Mouse (Mus musculus) gastrocnemius, adult 18-20 months (tissue): ENCODE data around the gene Ldb2. TPM values are rescaled to one million over a fixed set of nuclear protein-coding genes. Genes with fewer than 3 reads are reported as not detected.
A peak's percentile ranks its signal among the peaks of the same experiment; 100 is the strongest.

Experiments
- DNase-seq: peaks from one replicate; pipeline ENCODE4 v3.0.0; 2021; ENCODE audit warnings: low spot score
- total RNA-seq, 2 experiments: library from RNA; stranded (reverse); gene quantifications; 2 replicates each; pipeline ENCODE4 v1.2.3; 2021

Gene Ldb2
- total RNA-seq, 2 experiments from 2014 or later, result 2.9 to 3.5 TPM

DNA sequence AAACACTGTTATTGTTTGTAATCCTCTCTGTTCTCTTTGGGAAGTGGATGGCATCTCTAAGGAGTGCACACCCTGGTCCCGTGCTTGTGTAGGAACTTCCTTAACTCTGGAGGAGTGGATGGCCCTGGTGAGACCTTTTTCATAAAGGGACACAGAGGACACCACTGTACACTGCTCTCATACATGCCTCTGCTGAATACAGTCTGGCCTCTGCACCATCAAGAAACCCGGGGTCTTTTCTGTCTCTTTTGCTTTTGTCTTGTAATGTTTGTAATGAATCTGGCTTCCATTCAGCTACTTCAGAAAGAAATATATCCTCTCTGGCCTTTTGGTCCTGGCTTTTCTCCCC, 152.7 kb downstream of the Ldb2 start:
- DNase-seq, result no peak

DNA sequence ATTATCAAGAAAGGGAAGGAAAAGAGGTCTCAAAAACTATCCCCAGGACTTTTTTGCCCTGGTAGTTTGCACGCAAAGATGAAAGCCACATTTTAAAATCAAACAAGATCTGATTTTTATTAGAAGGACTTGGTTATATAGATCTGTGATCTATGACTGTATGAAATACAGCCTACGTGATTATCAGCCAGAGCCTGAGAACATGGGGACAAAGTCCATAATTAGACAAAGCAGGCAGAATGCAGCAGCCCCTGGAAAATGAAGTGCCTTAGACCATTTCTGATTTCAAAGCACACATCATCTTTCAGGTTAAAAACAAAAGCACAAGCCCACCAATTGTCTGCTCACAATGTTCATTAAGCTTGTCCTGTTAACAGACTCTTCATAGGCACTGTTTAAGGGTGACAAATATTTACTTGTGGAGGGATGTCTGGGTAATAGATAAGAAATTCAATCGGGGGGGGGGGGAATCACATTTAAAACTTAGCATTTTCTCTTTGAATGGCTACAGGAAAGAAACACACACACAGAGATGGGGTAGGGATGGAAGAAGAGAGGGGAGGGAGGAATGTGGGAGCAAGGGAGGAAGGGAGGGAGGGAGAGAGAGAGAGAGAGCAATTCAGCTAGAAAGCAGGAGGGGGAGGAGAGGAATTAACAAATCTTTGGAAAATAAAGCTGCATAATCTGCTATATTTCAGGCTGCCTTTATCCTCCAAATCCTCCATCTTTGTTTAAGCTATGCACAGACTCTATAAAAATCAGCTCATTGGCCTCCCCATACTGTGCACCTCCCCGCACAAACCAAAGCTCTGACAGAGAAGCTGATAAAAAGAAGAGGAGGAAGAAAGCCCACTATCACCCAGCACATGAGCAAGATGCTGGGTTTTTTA, 153.3 kb downstream of the Ldb2 start:
- no peak for DNase-seq

DNA sequence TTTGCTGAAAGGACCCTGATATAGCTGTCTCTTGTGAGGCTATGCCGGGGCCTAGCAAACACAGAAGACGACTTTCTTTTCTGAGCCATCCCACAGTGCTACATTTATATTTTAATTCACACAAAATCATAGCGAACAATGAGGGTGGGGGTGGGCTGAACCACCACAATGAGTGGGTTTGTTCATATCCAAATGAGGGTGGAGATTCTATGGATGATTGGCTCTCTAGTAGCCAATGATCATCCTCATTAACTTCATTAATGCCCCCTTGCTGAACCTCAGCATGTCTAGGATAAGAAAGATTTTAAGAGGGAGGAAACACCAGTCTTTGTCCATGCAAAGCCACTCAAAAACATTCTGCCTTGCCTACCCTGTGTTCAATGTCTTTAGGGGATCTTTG, 156.4 kb downstream of the Ldb2 start:
- no peak for DNase-seq

DNA sequence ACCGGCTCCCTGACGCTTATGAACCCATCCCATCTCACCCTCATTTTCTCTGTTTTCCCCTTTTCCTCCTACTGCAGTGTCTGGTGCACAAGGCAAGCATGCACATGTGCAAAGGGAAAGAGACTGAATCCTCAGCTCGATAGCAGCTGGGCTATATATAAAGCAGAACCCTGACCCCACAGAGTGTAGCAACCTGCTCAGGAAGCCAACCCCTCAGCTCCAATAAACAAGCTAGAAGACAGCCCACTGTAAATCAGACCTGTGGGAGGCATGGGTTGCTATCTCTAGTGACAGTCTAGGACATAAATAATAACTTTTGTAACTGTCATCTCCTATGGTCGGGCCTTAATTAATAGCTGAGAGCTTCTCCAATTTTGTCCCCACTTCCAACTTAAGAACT, 158.4 kb downstream of the Ldb2 start:
- no peak for DNase-seq

DNA sequence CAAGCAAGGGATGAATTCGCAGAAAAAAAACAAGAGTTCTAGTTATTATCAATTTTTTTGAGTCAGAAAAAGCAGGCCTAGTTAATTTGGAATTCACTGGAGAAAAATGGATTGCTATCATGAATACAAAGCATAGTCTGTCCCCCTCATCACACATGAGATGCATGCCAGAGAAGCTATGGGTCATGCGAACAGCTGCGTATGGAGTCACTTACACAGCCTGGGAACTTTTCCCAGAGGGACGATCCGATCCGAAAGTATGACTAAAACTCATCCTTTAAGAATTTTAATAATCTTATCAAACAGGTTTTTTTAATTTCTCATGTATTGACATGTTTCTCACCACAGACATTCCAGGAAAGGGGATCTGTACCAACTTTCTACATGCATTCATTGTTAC, 163.9 kb downstream of the Ldb2 start:
- no peak for DNase-seq

DNA sequence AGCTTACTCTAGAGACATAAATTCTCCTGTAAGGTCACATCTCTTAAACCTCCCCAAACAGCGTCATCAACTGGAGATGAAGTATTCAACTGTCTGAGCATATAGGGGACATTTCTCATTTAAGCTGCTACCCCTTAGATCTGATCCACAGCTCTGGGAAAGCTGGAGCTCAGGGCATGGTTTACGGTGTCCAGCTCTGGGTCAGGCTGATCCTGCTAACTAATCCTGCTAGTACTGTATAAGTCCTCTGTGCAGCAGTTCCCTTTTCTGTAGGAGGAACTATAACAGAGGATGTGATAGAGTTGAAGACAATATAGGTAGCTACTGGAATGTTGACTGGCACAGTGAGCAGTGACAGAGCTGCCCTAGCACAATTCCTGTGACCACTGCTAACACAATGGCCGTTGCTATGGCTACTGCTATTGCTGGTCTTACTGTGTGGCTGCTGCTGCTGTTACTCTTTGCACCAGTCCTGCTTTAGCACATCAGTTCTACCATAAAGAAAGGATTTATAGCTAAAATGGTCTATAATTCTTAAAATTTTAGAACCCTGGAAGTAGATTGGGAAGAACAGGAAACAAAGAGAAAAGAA, 170.3 kb downstream of the Ldb2 start:
- DNase-seq, result no peak

DNA sequence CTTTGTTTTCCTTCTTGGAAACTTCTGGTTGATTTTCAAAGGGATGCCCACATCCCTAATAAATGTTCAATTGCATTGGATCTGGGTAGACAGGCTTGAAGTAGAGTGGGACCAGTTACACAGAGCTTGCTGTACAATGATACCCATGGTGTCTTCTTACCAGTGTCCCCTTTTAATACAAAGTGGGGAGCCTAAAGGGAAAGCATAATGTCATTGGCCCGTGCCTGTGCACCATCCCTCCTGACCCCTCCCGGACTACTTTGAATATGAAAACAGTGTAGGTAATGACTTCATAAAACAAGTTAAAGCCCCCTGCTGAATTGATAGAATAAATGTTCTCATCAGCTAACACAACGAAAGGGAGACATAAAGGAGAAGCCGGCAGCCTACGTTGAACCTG, 172.0 kb downstream of the Ldb2 start:
- DNase-seq, result no peak

DNA sequence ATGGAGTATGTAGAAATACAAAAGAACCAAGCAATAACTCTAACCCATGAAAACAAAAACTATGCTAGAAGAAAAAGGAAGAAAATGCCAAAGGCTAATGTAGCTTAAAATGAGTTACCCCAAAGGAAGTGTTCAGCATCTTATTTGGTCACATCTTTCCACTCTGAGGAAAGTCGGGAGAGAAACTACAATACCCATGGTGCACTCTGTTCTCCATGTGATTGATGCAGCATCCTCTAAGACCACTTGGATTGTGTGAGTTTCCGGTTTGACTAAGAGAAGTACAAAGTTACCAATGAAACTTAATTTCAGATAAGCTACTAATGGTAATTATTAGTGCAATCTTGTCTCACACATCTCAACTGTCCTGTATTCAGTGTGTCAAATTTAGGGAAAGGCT, 172.6 kb downstream of the Ldb2 start:
- DNase-seq, result no peak

DNA sequence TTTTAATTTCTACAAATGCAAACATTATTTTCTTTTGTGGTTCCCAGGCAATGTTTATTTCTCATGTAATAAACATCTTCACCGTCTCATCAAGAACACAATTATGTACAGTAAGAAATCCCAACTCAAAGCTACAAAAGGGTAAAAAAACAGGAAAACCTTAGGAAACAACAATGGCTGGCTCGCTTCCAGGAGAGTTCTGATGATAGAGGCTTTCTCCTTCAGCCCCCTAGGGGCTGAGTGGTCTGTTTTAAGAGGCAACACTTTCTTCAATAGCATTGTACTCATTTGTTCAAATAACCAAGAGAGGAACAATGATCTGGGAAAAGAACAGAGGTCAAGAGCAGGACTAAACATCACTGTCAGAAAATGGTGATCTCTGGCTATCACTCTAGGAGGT, 173.4 kb downstream of the Ldb2 start:
- peak; percentile 11 for DNase-seq

DNA sequence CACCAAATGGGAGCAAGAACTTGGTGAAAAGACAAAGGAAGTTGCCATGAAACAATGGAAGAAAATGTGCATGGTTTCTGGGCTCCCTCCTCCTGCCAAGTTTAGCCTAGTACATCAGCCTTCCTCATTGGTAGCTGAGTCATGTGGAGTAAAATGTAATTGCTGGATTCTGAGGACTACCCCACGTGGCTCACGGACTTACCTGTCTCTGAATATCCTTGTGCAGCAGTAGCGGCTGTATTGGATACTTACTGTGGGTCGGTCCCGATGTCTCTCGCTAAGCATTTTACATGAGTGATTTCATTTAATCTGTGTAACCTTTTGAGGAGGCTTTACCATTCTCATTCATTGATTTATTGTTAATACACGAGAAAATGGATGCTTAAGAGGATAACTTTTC, 183.8 kb downstream of the Ldb2 start:
- DNase-seq, result no peak

DNA sequence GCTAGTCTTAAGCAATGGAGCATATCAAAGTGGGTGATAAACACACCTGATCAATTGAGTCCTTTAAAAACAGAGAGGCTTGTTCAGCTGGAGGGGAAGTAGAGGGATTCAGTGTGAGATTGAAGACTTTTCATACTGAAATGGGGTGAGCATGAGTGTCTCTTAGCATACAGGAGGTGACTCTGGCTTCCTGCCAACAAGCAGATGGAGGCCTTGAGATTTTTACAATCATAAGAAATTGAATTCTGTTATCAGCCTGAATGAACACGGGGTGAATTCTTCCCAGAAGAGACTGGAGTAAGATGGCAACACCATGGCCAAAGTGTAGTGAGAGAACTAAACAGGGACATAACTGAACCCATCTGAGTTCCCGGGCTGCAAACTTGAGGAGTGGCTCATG, 190.6 kb downstream of the Ldb2 start:
- DNase-seq, result no peak

DNA sequence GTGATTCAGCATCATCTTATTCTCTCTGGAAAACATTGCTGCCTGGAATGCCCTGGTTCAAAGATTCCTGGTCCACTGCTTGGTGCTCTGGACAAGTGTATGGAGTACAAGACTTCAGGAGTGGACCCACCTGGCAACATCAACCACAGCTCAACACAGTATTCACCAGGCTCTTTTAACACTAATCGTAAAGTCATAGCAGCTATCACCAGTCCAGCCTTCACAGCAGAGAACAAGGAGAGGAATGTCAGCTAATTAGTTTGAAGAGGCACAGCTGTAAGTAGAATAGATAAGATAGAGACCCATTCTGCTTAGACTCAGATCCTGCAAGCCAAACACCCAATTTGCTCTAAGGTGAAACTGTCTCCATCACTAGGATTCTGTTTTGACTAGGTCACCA, 198.1 kb downstream of the Ldb2 start:
- DNase-seq, result no peak

DNA sequence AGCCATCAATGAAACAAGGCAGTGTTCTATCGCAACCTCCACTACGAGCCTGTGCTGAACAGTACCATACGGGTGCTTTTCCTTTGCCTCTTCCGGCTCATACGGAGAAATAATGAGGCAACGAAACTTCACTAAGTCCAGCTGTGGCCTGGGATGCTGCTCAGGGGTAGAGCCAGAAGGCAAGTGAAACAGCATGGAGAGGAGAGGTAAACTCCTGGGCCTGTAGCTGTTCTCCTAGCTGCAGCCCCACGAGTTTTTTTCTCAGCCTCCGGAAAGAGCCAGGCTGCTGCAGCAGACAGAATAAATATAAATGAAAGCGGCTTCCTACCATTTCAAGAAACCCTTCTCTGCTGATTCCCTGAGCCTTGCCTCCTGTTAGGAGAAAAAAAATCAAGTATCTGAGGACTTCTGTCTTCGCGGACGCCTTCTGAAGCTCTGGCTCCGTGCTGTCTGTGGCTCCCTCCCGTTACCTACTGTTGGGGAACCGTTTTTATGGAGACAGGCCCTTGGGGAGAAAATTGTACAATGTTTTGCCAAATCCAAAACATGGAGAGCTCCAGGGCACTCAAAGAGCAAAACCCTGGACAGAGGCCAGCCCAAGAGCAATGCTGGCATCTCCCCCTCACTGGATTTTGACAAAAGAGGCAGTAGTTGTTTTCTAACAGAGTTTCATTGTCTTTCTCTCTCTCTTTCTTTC, 205.8 kb downstream of the Ldb2 start:
- DNase-seq, result peak; percentile 9

DNA sequence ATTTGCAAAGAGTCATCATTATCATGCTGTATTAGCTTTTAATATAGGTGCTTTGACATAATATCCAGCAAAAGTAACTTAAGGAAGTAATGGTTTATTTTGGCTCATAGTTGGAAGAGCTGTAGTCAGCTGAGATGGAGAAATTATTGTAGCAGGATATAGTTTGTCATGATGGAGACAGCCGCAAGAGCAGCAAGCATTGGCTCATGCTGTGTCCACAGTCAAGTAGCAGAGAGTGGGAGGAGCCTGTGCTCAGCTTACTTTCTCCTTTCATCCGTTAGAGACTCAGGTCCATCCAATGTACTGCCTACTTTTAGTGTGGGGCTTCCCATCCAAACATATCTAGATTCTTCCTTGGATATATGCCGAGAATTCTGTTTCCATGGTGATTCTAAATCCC, 208.7 kb downstream of the Ldb2 start:
- no peak for DNase-seq

DNA sequence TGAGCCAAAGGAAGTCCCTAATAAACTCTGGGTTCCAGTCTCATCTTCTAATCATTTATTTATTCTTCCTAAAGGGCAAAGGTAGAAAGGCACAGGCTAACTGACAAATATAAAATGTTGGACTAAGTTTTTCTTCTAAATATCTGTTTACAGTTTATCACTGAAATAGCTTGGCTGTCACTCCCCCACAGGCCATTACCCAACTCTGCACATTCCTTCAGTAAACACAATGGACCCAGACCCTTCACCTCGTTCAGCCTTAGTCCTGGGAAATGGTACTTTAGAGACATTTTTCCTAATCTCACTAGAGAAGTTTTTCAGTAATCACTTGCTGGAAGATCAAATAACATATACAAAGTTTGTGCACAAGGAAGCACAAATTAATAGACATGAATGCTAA, 210.2 kb downstream of the Ldb2 start:
- no peak for DNase-seq

DNA sequence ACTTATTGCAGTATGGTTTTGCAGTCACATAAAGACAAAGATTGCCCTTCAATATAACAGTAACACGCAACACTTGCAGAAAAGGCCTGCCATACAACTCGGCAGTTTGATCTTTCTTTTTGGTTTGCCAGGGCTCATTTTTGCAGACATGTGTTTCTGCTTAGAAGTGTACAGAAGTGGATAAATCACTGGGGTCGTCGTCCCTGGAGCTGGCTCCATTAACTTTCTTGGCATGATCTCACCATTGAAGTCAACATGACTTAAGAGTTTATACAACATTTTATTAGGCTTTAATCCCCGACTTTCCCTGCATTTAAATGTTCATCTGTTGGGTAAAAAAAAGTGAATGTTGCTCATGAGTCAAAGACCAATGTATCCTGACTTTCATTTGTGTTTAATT, 212.9 kb downstream of the Ldb2 start:
- no peak for DNase-seq

DNA sequence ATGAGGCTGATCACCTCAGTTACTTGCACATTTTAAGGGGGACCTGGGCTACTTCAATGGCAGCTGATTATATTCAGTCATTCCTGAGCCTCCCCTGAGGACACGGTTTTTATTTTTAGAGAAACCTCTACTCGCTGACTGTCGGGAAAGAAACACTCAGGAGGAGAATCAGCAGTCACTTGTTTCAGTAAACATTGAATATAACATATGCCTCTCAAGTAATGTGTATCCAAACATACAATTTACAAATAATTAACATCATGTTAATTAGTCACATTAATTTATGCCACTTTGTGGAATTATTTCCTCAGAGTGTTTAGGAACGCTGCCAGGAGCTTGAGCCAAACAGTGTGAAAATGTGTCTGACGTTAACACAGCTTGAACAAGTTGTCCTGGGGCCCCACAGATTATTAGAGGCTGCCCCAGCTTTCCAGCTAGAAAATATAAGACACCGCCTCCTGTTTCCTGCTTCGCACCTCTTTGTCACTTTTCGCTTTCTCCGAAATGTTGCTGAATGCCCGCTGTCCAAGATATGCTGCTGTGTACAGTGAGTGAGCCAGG, 219.5 kb downstream of the Ldb2 start:
- no peak for DNase-seq

DNA sequence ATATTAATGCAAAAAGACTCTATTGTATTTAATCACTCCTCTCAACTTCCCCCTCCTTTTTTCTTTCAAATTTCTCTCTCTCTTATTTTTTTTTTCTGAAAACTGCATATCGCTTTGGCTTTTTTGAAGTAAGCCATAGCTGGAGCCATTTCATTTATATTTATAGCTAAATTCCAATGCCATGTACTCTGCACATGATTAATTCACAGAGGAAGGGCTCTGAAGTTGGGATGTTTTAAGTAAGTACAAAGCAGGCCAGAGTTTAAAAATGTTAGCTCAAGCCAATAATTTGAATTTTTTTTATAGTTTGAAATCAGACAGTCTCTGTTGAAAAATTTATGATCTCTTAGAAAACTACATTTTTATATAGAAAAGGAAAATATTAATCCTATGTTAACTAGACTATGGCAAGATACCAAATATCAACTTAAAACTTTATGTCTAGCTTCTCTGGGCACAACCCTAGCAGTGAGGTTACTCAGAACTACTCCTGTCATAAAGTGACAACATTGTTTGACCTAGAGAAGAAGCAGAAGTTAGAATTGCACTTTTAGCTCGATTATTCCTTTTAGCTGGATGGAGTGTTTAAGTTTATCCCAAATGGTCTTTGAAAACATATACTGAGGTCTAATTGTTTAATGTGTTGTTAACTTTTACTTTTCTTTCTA, 222.7 kb downstream of the Ldb2 start:
- DNase-seq, result no peak

DNA sequence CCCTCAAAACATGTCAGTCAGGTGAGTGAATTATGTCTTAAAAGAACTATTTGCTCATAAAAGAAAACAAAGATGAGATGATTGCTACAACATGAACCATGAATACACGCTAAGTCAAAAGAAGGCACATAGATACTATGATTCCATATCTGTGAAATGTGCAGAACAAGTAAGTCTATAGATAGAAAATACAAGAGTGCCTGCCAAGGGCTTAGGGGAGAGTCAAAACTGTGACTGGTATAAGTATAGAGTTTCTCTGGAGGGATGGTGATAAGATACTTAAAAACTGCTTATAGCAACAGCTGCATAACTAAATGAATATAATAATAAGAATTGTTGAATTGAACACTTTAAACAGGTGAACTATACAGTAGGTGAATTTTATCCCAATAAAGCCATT, 224.8 kb downstream of the Ldb2 start:
- no peak for DNase-seq

DNA sequence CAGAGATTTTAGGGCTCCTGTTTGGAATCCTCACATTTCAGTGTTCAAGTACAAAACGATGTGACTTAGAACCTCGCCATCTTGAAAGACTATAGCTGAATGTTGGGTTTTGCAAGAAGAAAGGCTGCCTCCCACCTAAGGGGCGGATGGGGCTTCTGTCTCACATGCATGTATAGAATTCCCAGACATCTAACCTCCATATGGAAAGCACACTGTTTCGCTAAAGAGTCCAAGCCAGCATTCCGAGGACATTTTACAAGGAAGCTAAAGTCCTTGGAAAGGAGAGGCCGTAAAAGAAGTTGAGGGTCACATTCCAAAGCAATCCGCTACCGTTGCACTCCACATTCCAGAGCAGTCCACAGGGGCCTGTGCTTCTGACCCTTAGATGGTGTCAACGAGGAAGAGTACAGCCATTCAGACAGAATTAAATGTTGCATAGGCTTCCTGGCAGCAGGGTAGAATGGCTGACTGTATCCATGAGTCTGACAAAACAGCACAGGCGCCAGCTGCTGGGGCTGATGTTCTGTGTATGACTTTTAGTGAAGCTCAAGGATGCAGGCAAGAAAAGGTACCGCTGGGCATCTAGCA, 245.6 kb downstream of the Ldb2 start:
- DNase-seq, result peak; percentile 13

DNA sequence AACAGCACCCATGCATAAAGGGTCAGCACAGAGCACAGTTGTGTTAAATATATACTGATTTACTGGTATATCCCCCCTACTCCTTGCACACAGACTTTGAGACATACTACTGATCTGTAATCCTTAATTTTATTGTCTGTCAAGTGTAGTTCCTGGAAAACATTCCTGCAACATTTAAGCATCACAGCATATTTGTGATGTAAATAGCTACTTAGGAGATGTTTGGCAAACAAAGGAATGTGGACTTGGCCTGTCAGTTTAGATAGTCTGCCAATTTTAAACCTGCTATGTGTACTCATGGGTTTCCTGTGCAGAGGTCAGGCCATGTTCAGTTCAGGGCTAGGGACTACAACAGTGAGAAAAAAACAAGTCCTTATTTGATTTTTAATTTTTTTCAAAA, 246.3 kb downstream of the Ldb2 start:
- no peak for DNase-seq

DNA sequence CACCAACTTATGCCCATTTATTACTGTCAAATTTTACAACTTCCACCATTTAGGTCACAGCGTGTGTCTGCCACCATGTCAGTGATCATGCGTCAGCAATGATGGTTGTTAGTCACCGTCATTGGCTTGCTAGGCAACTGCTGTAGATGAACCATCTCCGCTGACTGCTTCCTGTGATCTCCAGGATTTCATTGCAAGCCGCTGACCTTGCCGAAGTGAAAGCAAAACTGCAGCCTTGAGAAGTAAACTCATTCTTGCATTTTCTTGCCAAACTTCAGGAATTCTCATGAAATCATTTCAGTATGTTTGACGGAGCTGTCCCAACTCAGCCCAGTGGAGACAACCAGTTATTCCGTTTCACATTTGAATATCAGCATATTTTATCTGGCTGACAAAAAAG, 247.4 kb downstream of the Ldb2 start:
- DNase-seq, result peak; percentile 32
